Mouse (Mus musculus) CH12.LX (cell line): ENCODE measurements at regions not wholly inside any gene's neighbourhood (a gene's known extent, or its start where the extent isn't known, plus 50 kb on each side); places are given as distances from the start of the nearest gene placed in this dataset.

ENCODE experiments used
- BHLHE40 ChIP-seq: IDR thresholded peaks from 2 replicates; pipeline ENCODE4 v1.6.1; 2011; ENCODE audit warnings: mild to moderate bottlenecking, low read depth, low read length, improper control_type of control experiment
- CHD2 ChIP-seq: IDR thresholded peaks from 2 replicates; pipeline ENCODE4 v1.6.1; 2011; ENCODE audit warnings: low read length, improper control_type of control experiment
- CTCF ChIP-seq, 2 experiments: IDR thresholded peaks in 1 of 2; conservative IDR thresholded peaks in 1 of 2; 2 replicates each; pipeline ENCODE4 v1.5.1; 2011 to 2012; ENCODE audit warnings: low read depth in 2 of 2, low read length in 2 of 2, improper control_type of control experiment in 1 of 2, inconsistent platforms in 1 of 2, mild to moderate bottlenecking in 1 of 2, moderate library complexity in 1 of 2
- E2F4 ChIP-seq: IDR thresholded peaks from 2 replicates; pipeline ENCODE4 v1.6.1; 2011; ENCODE audit warnings: low read depth, low read length, improper control_type of control experiment; ENCODE audit not compliant: insufficient replicate concordance
- SMC3 ChIP-seq: IDR thresholded peaks from 2 replicates; pipeline ENCODE4 v1.6.1; 2011; ENCODE audit warnings: low read depth, low read length, improper control_type of control experiment
- ZNF384 ChIP-seq: IDR thresholded peaks from 2 replicates; pipeline ENCODE4 v1.6.1; 2012; ENCODE audit warnings: low read depth, low read length, improper control_type of control experiment, inconsistent platforms

DNA sequence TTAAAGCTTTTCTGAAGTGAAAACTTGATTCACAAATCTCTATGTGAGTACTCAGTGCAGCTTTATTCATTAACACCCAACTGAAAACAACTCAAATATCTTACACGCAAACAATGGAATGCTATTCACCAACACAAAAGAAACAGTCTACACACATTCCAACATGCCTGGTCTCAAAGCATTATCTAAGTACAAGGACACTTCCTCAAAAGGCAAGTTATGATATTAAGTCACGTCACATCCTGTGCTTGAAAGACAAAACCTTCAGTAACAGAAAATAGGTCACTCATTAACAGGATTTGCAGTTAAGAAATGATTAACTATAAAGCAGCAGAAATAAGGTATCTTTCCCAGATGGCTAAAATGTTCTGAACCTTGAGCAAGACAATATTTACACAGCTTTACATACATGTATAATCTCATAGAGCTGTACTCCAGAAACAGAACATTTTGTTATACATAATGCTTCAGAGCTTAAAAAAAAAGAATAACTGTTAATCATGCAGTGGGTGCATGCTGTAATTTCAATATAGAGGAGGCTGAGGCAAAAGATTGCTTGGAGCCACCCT lies 279.3 kb downstream of the Isl1 start:
- TF ChIP-seq CHD2 (no peak), CTCF (conservative IDR thresholded peaks at IDR 0.05 in 1 of 2, IDR thresholded peaks at IDR 0.05 in 1 of 2; ENCODE audit: low read depth in 2 of 2, low read length in 2 of 2) (no peak), SMC3 (no peak), E2F4 (no peak), BHLHE40 (no peak), ZNF384 (no peak)
